Mouse (Mus musculus) heart, embryonic 12.5 days (tissue): Measurements from ENCODE around the gene Rbm45. TPM values are rescaled to one million over a fixed set of nuclear protein-coding genes. Genes with fewer than 3 reads are reported as not detected.

Source experiments
- ATAC-seq: fragments of 200-750 bp; cut with Nextera tagmentation; 2 replicates; pipeline ENCODE4 v1.8.0; 2017; ENCODE audit warnings: moderate TSS enrichment, moderate library complexity; ENCODE audit not compliant: insufficient number of reproducible peaks, low FRiP score
- H3K27ac ChIP-seq: fragments of 300-500 bp; sonication (generic); 2 replicates; pipeline ENCODE4 v1.5.1; 2016; ENCODE audit warnings: mild to moderate bottlenecking, moderate library complexity; ENCODE audit not compliant: poor library complexity, severe bottlenecking
- H3K27me3 ChIP-seq: fragments of 300-500 bp; sonication (generic); replicated peaks from 2 replicates; pipeline ENCODE4 v1.6.1; 2016; ENCODE audit warnings: mild to moderate bottlenecking, moderate library complexity
- H3K36me3 ChIP-seq: fragments of 300-500 bp; sonication (generic); 2 replicates; pipeline ENCODE4 v1.6.1; 2016; ENCODE audit warnings: mild to moderate bottlenecking, moderate library complexity
- H3K4me1 ChIP-seq: fragments of 300-500 bp; sonication (generic); replicated peaks from 2 replicates; pipeline ENCODE4 v1.6.1; 2016; ENCODE audit warnings: mild to moderate bottlenecking
- H3K4me2 ChIP-seq: fragments of 300-500 bp; sonication (generic); 2 replicates; pipeline ENCODE4 v1.6.1; 2016; ENCODE audit warnings: mild to moderate bottlenecking, moderate library complexity
- H3K4me3 ChIP-seq: fragments of 300-500 bp; sonication (generic); 2 replicates; pipeline ENCODE4 v1.5.1; 2016; ENCODE audit warnings: mild to moderate bottlenecking
- H3K9ac ChIP-seq: fragments of 300-500 bp; sonication (generic); 2 replicates; pipeline ENCODE4 v1.6.1; 2016; ENCODE audit warnings: mild to moderate bottlenecking, moderate library complexity
- H3K9me3 ChIP-seq: fragments of 300-500 bp; sonication (generic); replicated peaks from 2 replicates; pipeline ENCODE4 v1.6.1; 2016; ENCODE audit warnings: mild to moderate bottlenecking, moderate library complexity
- WGBS: fragments of 180-500 bp; shearing (Covaris S2); methylation state at CpG from one replicate; pipeline ENCODE4 v1.1.7; 2016; 5-methylcytosine and 5-hydroxymethylcytosine counted together
- polyA plus RNA-seq: library from polyadenylated mRNA; unstranded; fragments of >200 nt; fragmentation: Nextera tagmentation; extraction: Ambion mirVana; gene quantifications from 2 replicates; pipeline ENCODE4 v1.2.1, GENCODE M21; 2016

The Rbm45 gene
- polyA plus RNA-seq, 1 experiment from 2014 or later: 14.9 TPM

GRCm38 (mm10) chr2:76347839-76348238, 21.9 kb upstream of the Rbm45 start:
- Histone ChIP-seq H3K36me3 (no peaks in the 10 kb centered on the region), H3K27ac (no peak overlapping the region), H3K4me2 (no peak overlapping the region), H3K4me3 (no peak overlapping the region), H3K9ac (no peak overlapping the region), H3K27me3 (no peaks in the 10 kb centered on the region), H3K9me3 (no peaks in the 10 kb centered on the region), H3K4me1 (no peaks in the 10 kb centered on the region)
- no peak for ATAC-seq
- 73% methylated on average over 6 of the region's 6 CpGs for WGBS

- Histone ChIP-seq H3K27me3 (no peaks in the 10 kb centered on the region), H3K36me3 (no peaks in the 10 kb centered on the region), H3K4me3 (no peak within 1 kb of the TSS), H3K4me2 (no peak within 1 kb of the TSS), H3K4me1 (no peaks in the 10 kb centered on the region), H3K9me3 (no peaks in the 10 kb centered on the region), H3K9ac (no peak within 1 kb of the TSS), H3K27ac (no peak within 1 kb of the TSS)
- WGBS: 86% methylated on average over 11 of the region's 11 CpGs
- no peak for ATAC-seq
Observed at GRCm38 (mm10) chr2:76360226-76360625, 9.6 kb upstream of the Rbm45 start, which contains the start of gene Cyct. Gene Cyct, minus strand, starts transcription at chr2:76360450.

GRCm38 (mm10) chr2:76362111-76362510, 7.7 kb upstream of the Rbm45 start:
- no peak overlapping the region for H3K4me2 ChIP-seq
- H3K36me3 ChIP-seq: no peaks in the 10 kb centered on the region
- no peak overlapping the region for H3K4me3 ChIP-seq
- H3K9ac ChIP-seq: no peak overlapping the region
- no peaks in the 10 kb centered on the region for H3K27me3 ChIP-seq
- H3K4me1 ChIP-seq: no peaks in the 10 kb centered on the region
- no peak for ATAC-seq
- 46% methylated on average over 2 of the region's 2 CpGs for WGBS
- no peak overlapping the region for H3K27ac ChIP-seq
- no peaks in the 10 kb centered on the region for H3K9me3 ChIP-seq

GRCm38 (mm10) chr2:76365811-76366210, 4.0 kb upstream of the Rbm45 start:
- Histone ChIP-seq H3K27me3 (no peaks in the 10 kb centered on the region), H3K9me3 (no peaks in the 10 kb centered on the region), H3K4me1 (peaks cover under 1% of the 10 kb centered on the region), H3K36me3 (no peaks in the 10 kb centered on the region), H3K4me3 (no peak overlapping the region), H3K4me2 (no peak overlapping the region), H3K27ac (no peak overlapping the region), H3K9ac (no peak overlapping the region)
- no peak for ATAC-seq
- 74% methylated on average over 4 of the region's 4 CpGs for WGBS

GRCm38 (mm10) chr2:76367188-76367922, 2.4 kb upstream of the Rbm45 start:
- WGBS: 17% methylated on average over 9 of the region's 9 CpGs
- H3K4me3 ChIP-seq: no peak overlapping the region
- no peaks in the 10 kb centered on the region for H3K9me3 ChIP-seq
- H3K27ac ChIP-seq: no peak overlapping the region
- no peak overlapping the region for H3K9ac ChIP-seq
- H3K36me3 ChIP-seq: no peaks in the 10 kb centered on the region
- no peak for ATAC-seq
- no peaks in the 10 kb centered on the region for H3K27me3 ChIP-seq
- no peak overlapping the region for H3K4me2 ChIP-seq
- peaks cover 11% of the 10 kb centered on the region for H3K4me1 ChIP-seq

GRCm38 (mm10) chr2:76368861-76369660, 723 bp upstream of the Rbm45 start:
- H3K36me3 ChIP-seq: peaks cover 12% of the 10 kb centered on the region
- H3K27me3 ChIP-seq: no peaks in the 10 kb centered on the region
- peaks cover 11% of the 10 kb centered on the region for H3K4me1 ChIP-seq
- no peak for ATAC-seq
- H3K4me3 ChIP-seq: peak overlapping the region; percentile 90; the same call in 1 of the 2 replicates
- no peak overlapping the region for H3K4me2 ChIP-seq
- H3K27ac ChIP-seq: no peak overlapping the region
- 64% methylated on average over 13 of the region's 13 CpGs for WGBS
- no peak overlapping the region for H3K9ac ChIP-seq
- no peaks in the 10 kb centered on the region for H3K9me3 ChIP-seq

- H3K27ac ChIP-seq: no peak overlapping the region
Observed at GRCm38 (mm10) chr2:76370656-76370922, 805 bp downstream of the Rbm45 start.

GRCm38 (mm10) chr2:76372244-76372643, 2.5 kb downstream of the Rbm45 start:
- Histone ChIP-seq H3K9me3 (no peaks in the 10 kb centered on the region), H3K36me3 (peaks cover 32% of the 10 kb centered on the region), H3K27ac (peak overlapping the region; percentile 47), H3K4me1 (peaks cover 11% of the 10 kb centered on the region), H3K4me3 (no peak overlapping the region), H3K4me2 (no peak overlapping the region), H3K9ac (no peak overlapping the region), H3K27me3 (no peaks in the 10 kb centered on the region)
- peak; percentile 62; the same call in 1 of the 2 replicates for ATAC-seq
- WGBS: 35% methylated on average over 4 of the region's 4 CpGs

More at GRCm38 (mm10) chr2:76370656-76370922, 805 bp downstream of the Rbm45 start:
- 3% methylated on average over 7 of the region's 7 CpGs for WGBS
- Histone ChIP-seq H3K9me3 (no peaks in the 10 kb centered on the region), H3K9ac (peak overlapping the region; percentile 87), H3K27me3 (no peaks in the 10 kb centered on the region), H3K4me2 (peak overlapping the region; percentile 93), H3K4me3 (peak overlapping the region; percentile 90), H3K4me1 (peaks cover 11% of the 10 kb centered on the region), H3K36me3 (peaks cover 23% of the 10 kb centered on the region)
- ATAC-seq: peak; percentile 37

- no peak overlapping the region for H3K4me3 ChIP-seq
- H3K9ac ChIP-seq: no peak overlapping the region
- H3K4me2 ChIP-seq: no peak overlapping the region
- peaks cover 11% of the 10 kb centered on the region for H3K4me1 ChIP-seq
- no peaks in the 10 kb centered on the region for H3K9me3 ChIP-seq
- ATAC-seq: no peak
- H3K27ac ChIP-seq: no peak overlapping the region
- H3K36me3 ChIP-seq: peaks cover 53% of the 10 kb centered on the region
- H3K27me3 ChIP-seq: no peaks in the 10 kb centered on the region
- WGBS: 87% methylated on average over 6 of the region's 6 CpGs
Observed at GRCm38 (mm10) chr2:76374544-76375206, 4.9 kb downstream of the Rbm45 start.

GRCm38 (mm10) chr2:76378646-76379045, 8.9 kb downstream of the Rbm45 start:
- Histone ChIP-seq H3K9me3 (no peaks in the 10 kb centered on the region), H3K4me2 (no peak overlapping the region), H3K4me3 (no peak overlapping the region), H3K27me3 (no peaks in the 10 kb centered on the region), H3K9ac (no peak overlapping the region), H3K27ac (no peak overlapping the region), H3K36me3 (peaks cover 76% of the 10 kb centered on the region), H3K4me1 (no peaks in the 10 kb centered on the region)
- no peak for ATAC-seq
- WGBS: 94% methylated on average over 19 of the region's 19 CpGs

GRCm38 (mm10) chr2:76386531-76386930, 16.7 kb downstream of the Rbm45 start:
- no peaks in the 10 kb centered on the region for H3K4me1 ChIP-seq
- H3K36me3 ChIP-seq: peaks cover 43% of the 10 kb centered on the region
- H3K9me3 ChIP-seq: no peaks in the 10 kb centered on the region
- no peak overlapping the region for H3K9ac ChIP-seq
- no peak overlapping the region for H3K4me3 ChIP-seq
- no peak for ATAC-seq
- H3K27me3 ChIP-seq: no peaks in the 10 kb centered on the region
- H3K27ac ChIP-seq: no peak overlapping the region
- no peak overlapping the region for H3K4me2 ChIP-seq
